Mouse (Mus musculus) common myeloid progenitor, adult 5-6 weeks (primary cell): ENCODE data around the gene Gnao1. TPM values are rescaled to one million over a fixed set of nuclear protein-coding genes. Genes with fewer than 3 reads are reported as not detected.

Experiments used
- ATAC-seq: replicated peaks from 2 replicates; pipeline ENCODE4 v1.8.0; 2016; ENCODE audit warnings: low read depth, mild to moderate bottlenecking, moderate TSS enrichment, inconsistent platforms; ENCODE audit not compliant: poor library complexity, severe bottlenecking
- total RNA-seq: library from RNA; stranded (forward); fragments of 200-1000, 187-1606 nt; gene quantifications from 2 replicates; pipeline ENCODE4 v1.2.3, GENCODE M21; 2017

Gnao1 gene
- total RNA-seq, 1 experiment from 2014 or later = not detected

GRCm38 (mm10) chr8:93976446-93977211 is 166.9 kb downstream of the Gnao1 start:
- ATAC-seq = no peak

DNA sequence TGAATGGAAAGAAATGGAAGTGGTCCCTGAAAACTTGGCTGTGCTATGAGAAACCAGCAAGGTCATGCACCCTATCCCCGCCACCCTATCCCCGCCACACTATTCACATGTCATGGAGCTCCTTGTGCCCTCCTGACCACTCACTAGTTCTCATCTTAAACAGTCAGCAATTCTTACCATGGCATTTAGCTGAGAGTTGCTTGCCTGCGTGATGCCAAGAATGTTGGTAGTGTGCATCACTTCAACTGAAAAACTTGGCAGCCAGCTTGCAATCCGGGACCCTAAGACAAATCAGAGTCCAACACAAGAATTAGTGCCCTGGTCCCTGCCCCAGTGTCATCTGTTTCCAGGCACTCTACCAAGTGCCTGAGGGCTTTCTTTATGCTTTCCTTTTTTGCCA is 170.4 kb downstream of the Gnao1 start:
- no peak for ATAC-seq

GRCm38 (mm10) chr8:93981679-93982215 is 172.0 kb downstream of the Gnao1 start:
- ATAC-seq = no peak

GRCm38 (mm10) chr8:93983827-93984226 is 174.1 kb downstream of the Gnao1 start:
- no peak for ATAC-seq

DNA sequence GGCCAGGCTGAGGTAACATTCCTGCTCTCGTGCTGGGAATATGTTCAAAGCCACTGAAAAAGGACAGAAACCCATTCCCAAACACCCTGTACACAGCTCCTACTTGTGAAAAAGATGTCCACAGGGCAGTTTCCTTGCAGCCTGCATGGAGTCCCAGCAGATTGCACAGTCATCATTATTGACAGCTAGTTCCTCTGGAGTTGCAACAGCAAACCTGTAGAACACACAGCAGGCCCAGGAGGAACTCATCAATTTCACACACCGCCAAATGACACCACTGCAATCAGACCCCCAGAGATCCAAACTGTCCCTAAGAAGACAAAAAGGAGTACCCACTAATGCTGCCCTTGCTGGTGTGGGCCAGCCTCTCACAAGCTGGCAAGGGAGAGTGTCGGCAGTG is 175.0 kb downstream of the Gnao1 start:
- no peak for ATAC-seq

DNA sequence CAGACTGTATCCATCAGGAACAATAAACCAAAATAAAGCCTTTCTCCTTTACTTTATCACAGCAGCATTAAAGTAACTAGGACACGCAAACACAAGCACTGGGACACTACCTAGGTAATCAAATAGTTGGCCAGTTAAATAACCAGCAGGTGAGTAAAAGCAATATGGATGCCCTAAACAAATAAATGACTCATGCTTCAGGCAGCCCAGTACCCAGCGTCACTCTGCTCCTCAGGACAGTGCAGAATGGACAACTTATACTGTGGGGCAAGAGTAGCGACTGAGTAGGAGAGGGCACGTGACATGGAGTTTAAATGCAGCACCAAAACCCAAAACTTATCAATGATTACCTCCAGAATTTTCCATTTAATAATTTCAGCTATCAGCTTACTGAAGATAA is 180.0 kb downstream of the Gnao1 start:
- no peak for ATAC-seq

- no peak for ATAC-seq
These were observed 189.2 kb downstream of the Gnao1 start for GRCm38 (mm10) chr8:93998961-93999360.

DNA sequence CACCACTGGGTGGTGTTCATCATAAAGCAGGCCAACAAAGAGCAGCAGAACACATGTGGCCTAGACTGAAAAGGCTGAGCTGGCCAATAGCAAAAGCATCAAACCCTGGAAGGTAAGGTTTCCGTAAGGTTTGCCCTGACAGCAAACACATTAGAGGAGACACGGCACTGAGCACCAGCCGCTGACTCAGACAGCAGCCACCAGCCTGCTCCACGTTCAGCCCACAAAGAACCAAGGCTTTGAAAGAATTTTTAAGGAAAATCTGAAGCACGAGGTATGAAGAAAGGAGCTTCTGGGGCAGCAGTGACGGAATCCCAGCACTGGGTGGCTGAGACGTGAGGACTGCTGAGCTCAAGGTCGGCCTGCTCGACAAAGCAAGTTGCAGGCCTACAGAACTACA is 194.4 kb downstream of the Gnao1 start:
- ATAC-seq = no peak

GRCm38 (mm10) chr8:94009243-94009845 is 199.6 kb downstream of the Gnao1 start:
- ATAC-seq = no peak

DNA sequence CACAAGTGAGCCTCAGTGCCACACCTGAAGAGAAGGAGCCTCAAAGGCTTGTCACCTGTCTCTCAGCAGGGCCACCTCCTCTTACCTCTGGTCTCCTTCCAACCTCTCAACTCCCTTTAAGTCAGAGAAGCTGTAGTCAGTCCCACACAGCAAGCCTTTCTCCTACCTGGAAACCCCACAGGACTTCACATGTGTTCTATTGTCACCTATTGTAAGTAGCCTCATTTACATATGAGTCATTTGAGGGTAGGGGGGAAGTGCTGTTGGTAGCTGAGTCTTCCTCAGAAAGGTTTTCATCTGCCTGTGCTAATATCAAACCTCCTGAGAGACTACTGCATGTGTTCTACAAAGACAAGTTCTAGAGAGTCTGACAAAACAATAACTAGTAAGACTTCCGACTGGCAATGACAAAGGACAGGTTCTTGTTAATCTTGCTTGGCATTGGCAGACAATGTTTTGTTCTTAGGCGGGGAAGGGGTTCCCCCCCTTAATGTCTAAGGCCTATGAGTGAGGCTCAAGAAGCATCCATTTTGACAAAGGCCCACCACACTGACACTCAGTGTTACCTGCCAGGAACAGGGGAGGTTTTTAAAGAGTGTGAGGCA is 200.4 kb downstream of the Gnao1 start:
- no peak for ATAC-seq

DNA sequence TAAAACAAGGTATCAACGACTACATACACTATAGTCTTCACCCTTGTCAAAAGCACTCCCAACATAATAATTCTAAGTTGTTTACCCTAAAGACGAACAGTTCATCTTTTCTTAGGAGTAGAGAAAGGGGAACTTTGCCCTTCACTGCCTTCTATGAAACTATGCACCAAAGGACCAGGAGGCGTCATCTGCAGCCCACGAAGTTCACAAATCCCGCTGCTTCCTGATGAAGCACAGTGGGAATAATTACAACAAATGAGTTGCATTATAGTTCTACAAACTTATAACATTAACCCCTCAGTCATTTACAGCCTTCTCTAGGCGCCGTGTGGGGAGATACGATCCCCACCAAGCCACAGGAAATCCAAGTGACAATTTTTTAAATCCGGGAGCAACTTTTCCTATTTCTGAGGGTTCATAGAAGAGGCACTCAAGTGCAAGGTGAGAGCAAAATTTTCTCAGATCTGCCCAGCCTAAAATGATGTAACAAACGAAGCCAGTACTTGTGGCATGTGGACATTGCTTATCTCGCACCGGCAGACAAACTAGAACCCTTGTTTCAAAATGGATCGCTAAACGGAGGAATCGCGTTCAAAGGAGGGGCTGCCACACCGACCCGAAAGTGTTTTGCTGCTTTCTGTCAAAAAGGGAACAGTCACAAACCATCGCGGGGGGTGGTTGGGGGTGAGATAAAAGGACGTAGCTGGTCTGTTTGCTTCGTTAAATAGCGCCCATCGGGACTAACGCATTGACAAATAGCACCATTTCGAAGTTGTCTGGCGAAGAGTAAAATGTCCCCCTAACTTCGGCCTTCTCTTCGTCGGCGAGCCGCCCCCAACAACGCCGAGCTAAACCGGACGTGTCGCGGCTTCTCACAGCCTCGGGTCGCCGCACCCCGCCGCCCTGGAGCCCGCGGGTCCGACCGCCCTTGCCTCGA is 201.6 kb downstream of the Gnao1 start:
- peak; percentile 38 for ATAC-seq

- ATAC-seq = peak; percentile 50
These were observed 202.5 kb downstream of the Gnao1 start, which contains the start of gene Amfr for GRCm38 (mm10) chr8:94012013-94012951. TSS of gene Amfr (minus strand) at chr8:94012842.

GRCm38 (mm10) chr8:94013026-94013612 is 203.4 kb downstream of the Gnao1 start:
- ATAC-seq = no peak

Other genes starting within 250 kb of the Gnao1 start
- gene Amfr, start 202.9 kb downstream of the Gnao1 start, total RNA-seq = 60.7 and 88.1 TPM in 2 replicates
- 66.5 and 103 TPM in 2 replicates for gene Nudt21, start 227.1 kb downstream of the Gnao1 start, total RNA-seq
- gene Ogfod1, start 227.2 kb downstream of the Gnao1 start, total RNA-seq = 12.5 and 16.8 TPM in 2 replicates